Mouse (Mus musculus) thymus, postnatal 14 days (tissue): ENCODE measurements around the gene Anapc11.
A peak's percentile ranks its signal among the peaks of the same experiment; 100 is the strongest.
"Not testable (repeated sequence)": the region's sequence is repeated elsewhere in the genome, so short reads cannot be mapped to it uniquely, and the experiment has no call there.

Source experiments
- DNase-seq: peaks from one replicate; pipeline ENCODE4 v3.0.0; 2021

The Anapc11 gene

DNA sequence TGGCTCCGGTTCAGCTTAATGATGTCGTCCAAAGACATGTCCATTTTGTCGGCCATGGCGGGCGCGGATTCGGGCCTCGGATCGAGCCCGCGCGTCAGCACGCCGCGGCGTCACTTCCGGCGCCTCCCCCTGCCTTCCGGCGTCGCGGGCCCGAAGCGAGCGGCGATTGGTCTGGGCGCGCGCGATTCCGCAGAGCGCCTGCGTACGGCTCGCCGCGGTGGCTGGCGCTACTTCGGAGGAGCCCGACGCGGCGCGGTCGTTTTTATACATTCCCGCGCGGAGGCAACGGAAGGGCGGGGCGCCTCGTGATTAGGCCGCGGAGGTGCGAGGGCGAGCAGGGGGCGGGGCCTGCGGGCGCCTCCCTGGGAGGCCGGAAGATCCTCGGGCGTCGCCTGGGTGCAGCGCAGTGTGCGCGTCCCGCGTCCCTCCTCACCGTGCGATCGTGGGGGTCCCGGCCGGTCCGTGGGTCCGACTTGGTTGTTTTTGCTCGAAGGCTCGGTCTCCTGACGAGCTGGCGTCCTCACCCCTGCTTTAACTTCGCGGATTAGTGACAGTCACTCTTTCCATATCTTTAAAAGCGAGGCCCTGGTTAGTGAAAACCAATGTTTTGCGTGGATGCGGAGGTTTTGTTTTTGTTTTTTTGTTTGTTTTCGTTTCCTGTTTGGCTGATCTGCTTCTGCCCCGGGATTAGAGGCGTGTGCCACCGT lies at the start of gene Anapc11, which contains the start of gene Alyref:
Gene Anapc11, plus strand, starts transcription at position 139 of the 707 bp plus-strand sequence.
Gene Alyref, minus strand, starts transcription at position 83 of the 707 bp plus-strand sequence.
- peak; percentile 97 for DNase-seq

DNA sequence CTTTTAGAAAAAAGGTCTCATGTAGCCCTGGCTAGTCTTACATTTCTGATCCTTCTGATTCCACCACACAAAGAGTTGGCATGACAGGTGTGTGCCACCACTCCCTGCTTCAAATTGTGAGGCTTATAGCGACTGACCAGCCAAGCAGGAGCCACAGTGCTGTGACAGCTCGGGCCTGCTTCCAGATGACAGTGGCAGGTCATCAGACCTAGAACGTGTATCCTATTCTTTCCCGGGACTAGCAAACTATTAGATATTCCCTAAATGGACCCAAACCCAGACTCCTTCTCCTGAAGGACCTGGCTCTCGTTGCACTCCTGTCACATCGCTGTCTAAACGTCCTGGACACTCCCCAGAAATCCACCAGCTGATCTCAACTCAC lies 49.4 kb upstream of the Anapc11 start:
- no peak for DNase-seq

DNA sequence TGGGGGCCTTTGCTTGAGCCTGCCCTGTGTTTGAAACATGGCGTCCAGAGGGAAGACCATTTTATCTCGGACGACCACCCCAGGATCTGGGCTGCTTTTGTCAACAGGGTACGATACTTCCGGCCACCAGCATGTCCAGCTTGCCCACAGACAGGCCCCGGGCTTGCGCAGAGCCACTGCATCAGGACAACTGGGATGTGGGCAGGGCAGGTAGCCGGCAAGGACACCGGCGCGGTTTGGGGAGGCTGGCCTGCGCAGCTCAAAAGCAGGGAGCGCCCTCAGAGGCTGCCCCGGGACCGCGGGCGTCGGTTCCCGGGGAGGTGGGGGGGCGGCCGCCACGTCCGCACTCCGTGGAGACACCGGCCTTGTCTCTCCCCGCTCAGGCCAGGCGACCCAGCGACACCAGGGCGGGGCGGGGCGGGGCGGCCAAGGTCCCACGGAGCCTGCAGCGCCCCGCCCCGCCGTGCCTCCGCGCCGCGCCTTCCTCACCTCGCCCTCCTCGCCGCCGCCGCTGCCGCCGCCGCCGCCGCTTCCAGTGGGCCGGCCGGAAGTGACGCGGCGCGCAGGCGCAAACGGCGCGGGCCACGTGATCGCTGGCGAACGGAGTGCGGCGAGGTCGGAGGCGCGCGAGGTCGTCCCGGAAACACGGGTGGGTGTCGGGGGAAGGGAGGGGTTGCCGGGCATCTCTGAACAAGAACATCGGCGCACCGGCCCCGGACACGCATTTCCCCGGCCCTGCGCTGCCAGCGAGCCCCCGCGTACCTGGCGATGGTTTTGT lies 48.9 kb upstream of the Anapc11 start, which contains the start of gene Mcrip1:
Gene Mcrip1, minus strand, starts transcription at position 560 of the 778 bp plus-strand sequence.
- peak; percentile 98 for DNase-seq

DNA sequence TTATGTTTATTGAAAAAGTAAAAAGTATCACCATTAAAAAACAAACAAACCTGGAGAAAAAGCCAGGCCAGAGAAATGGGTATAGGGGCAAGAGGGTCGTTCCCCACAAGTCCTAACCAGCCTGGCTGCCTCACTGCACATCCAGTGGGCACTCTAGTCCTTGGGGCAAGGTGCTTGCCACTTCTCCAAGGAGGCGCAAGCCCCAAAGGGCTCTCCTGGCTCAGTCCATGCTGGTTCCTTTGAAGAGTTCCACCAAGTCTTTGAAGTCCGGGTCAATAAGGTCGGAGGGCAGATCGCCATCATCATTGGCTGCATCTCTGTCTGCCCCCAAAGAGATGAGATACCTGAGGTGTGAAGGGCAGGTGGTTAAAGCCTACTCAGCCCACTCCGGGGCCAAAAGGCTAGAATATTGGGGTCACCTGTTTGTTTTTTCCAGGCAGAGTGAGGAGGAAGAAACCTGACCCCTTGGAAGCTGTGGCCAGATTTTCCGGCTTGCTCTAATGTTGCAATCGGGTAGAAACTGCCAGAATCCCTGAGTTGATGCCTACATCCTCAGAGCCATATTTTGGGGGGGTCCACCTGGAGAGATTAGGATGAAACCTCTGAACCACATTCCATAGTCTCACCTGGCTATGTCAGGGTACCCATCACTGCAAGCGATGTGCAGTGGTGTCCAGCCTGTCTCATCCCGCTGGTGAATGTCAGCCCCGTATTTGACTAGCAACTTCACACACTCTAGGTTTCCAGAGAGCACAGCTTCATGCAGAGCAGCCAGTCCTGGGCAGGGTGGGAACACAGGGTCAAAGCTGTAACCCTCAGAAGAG lies 48.0 kb upstream of the Anapc11 start:
- DNase-seq, result no peak

DNA sequence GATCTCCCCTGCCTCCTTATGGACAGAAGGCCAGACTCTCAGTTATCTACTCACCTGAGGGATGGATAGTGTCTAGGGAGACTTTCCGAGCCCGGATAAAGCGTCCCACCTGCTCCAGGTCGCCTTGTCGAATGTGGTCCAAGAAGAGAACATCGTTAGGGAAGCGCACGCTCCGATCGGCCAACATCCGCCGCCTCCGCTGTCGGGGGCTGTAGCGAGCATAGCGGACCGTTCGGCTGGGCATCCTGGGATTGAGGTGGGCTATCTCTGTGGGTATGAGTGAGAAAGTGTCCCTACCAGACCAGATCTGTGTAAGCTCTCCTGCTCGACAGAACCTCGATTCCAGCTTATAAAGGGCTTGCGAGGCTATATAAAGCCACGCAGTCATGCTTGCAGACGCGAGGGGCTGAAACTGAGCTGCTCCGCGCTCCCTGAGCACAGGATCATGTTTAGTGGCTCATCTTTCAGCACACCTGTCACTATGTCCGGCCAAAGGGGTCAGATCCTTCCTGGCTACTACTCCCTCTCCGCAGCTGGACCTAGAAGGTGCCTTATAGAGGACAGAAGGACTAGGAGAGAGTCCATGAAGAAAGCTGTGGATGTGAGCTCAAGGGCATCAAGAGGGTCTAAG lies 47.3 kb upstream of the Anapc11 start, which contains the start of gene Ppp1r27:
Gene Ppp1r27, minus strand, starts transcription at position 323 of the 631 bp plus-strand sequence.
- DNase-seq, result no peak

DNA sequence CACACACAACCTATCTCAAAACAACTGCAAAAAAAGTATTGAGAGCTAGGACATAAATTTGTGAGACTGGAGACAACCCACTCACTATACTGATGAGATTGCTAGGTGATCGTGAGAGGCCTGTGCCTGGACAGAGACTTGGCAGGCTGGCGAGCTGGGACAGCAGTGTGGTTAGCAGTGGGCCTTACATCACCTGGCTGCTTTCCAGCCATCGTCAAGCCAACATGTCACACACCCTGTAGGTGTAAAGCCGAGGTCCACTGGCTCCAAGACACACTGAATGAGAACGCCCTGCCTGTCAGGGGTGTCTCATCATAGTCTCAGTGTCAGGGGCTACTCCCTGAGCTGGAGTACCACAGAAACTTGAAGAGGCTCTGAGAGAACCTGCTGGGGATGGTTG lies 45.5 kb upstream of the Anapc11 start:
- no peak for DNase-seq

DNA sequence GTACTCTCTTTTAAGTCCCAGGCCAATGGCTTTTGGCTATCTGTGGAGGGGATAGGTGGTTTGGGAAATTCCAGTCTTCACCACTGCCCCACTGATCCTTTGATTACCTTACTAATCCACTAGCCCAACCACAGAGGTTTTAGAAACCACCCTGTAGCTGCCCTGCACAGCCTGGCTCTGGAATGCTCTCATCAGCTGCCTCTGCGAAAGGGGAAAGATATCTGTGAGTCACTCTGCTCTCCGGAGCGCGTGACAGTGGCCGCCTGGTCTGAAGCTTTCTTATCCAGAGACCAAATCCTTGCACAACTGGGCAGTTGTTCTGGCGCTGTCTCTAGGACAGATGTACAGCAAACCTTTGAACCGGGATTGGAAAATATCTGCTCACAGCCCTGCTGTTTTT lies 43.4 kb upstream of the Anapc11 start:
- no peak for DNase-seq

DNA sequence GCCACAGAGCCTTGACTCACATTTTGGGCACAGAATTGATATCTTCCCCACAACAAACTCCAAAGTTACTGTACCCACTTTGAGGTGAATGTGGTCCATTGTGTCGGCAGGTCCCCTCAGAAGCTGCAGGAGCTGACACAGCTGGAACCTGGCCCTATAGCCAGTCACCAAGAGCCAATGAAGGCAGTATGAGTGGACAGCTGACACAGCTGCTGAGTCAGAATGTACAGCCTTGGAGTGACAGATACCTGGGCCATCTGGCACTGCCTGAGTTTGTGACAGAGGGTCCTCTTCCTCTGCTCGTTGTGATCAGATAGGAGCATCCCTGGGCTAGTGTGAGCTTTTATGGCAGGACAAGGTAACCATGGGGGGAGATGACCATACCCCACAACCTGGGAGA lies 43.0 kb upstream of the Anapc11 start:
- no peak for DNase-seq

DNA sequence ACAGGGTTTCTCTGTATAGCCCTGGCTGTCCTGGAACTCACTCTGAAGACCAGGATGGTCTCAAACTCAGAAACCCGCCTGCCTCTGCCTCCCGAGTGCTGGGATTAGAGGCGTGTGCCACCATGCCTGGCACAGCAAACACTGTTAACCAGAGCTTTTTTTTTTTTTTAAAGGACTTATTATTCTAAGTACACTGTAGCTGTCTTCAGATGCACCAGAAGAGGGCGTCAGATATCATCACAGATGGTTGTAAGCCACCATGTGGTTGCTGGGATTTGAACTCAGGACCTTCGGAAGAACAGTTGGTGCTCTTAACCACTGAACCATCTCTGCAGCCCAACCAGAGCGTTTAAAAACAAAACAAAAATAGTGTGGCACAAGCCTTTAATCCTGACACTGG lies 39.4 kb upstream of the Anapc11 start:
- not testable (repeated sequence) for DNase-seq

DNA sequence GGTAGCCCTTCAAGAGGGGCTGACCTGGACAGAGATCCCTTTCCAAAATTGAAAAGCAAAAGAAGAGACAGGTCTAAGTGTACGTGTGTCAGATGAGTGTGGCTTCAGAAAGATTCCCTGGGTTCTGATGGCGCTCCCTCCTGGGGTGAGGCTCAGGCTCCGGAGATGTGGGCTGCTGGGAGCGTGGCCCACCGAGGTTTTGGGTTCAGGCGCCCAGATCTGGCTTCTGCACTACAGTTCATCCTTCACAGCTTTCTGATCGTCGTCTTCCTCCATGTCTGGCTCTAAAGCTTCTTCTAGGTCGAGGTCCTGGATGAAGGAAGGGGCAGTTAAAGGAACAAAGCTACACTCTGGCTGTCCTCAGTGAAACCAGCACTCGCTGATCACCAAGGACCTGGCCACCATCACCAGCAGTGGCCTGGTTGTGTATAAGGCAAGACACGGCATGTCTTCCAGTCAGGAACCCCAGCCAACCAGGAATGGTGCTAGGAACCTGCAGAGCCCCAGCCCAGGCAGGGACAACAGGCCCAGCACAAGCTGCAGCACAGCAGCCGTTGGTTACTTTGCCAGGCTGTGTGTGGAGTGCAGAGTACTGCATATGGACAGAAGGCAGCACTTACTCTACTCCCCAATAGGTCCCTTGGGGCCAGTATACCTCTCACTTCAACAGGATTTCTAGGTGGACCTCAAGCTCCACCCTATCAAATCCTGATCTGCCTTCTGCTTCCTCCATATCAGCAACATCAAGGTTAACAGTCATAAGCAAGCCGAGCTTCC lies 37.1 kb upstream of the Anapc11 start:
- no peak for DNase-seq

DNA sequence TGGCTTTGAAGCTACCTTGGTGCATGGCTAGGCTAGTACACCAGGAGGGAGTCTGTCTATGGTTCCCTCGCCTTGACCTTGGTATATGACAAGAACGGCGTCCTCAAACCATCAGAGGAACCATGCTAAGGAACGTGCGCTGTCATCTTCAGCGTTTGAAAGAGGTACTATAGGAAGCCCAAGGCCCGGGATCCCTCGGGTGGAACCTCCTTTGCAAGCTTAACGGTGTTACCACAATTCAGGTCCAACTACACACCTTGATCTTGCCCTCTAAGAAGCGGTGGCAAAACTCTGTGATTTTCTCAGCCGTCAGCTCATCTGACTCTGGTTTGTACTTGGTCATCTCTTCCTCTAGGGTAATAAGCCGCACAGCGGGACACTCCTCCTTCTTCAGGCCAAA lies 35.3 kb upstream of the Anapc11 start:
- no peak for DNase-seq

DNA sequence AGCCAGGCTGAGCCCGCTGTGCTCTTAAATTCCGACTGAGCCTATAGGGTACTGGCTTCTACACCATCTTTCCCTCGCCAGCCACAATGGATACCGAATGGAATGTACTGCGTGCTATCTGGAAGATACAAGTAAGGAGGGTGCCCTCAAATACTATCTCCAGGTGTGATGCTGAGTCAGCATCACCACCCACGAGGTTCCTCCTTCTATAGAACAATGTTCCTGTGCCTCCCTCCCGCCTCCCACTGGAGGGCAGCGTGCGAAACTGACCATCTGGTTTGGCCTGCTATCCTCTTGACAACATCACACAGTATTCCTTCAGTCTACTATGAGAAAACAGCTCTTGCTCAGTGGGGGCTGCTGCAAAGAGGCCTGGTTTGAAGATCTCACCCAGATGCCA lies 33.1 kb upstream of the Anapc11 start:
- no peak for DNase-seq

DNA sequence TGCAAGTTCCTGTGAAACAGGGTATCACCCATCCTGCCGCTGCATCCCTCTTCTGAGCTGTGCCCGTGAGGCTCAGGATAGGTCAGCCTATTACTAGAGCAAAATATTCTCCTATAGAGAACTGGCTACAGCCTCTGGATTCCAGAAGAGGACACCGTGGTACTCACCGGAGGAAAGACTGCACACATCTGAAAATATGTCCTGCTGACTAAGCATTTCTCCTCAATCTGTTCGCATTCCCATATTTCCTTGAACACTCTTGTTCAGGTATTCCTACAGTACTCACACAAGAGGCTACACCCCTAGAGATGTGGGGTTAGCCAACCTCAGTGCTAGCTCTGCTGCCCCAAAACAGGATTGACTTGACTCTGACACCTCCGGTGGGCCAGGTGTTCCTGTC lies 29.9 kb upstream of the Anapc11 start:
- DNase-seq, result no peak

DNA sequence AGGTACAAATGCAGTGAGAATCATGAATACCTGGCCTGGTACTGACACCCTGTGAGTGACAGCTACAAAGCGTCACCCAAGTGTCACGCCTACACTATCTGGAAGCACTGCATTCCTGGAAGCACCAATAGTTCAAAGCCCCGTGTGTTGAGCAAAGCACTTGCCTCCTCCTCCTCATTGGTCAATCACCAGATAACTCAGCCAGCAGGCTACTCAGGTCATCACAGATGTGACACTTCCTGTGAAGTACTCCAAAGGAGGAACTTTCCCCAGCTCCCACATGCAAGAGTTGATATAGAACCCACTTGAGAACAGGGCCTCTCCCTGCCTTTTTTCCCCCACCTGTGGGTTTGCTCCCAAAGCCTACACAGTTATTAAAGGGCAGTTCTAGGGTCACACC lies 27.1 kb upstream of the Anapc11 start:
- no peak for DNase-seq

DNA sequence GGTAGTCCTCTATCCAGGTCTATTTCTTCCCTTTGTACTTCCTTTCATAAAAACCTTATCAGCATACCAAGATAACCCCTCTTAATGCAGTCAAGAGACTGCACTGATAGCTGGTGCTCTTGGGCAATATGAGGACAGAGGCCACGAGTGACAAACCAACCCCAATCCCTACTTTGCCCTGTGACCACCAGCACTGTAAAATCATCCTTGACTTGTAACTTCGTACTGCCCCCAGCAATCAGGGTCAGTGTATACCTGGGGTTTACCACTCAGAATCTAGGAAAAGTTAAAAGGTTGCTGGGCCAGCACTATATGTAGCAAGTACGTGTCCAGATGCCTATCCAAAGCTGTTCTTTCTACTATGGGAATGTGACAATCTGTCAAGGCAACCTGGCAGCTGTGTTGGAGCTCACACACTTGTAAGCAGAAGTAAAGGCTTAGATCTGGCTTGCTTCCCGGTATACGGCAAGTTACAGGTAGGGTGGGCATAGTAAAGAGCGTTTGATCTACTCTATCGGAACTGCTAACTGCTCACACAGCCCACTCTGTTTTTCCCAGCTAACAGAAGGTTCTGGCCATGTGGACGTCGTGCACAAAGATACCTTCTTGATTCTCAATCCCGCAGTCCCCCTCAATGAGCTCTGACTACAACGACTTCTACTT lies 26.3 kb upstream of the Anapc11 start:
- no peak for DNase-seq

DNA sequence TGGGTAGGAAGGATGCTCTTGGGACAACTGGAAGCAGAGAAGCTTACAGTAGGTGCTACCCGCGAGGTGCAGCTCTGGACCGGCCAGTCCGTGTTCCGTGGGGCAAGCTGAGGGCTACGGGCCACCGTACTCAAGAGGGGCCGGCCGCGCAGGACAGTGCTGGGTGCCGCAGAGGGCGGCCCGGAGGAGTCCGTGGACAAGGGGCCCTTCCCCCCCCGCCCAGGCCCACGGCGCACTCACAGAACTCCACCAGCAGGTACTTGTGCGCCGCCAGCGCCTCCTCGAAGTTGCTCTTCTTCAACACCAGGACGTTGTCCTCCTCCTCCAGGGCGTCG lies 25.8 kb upstream of the Anapc11 start:
- no peak for DNase-seq

DNA sequence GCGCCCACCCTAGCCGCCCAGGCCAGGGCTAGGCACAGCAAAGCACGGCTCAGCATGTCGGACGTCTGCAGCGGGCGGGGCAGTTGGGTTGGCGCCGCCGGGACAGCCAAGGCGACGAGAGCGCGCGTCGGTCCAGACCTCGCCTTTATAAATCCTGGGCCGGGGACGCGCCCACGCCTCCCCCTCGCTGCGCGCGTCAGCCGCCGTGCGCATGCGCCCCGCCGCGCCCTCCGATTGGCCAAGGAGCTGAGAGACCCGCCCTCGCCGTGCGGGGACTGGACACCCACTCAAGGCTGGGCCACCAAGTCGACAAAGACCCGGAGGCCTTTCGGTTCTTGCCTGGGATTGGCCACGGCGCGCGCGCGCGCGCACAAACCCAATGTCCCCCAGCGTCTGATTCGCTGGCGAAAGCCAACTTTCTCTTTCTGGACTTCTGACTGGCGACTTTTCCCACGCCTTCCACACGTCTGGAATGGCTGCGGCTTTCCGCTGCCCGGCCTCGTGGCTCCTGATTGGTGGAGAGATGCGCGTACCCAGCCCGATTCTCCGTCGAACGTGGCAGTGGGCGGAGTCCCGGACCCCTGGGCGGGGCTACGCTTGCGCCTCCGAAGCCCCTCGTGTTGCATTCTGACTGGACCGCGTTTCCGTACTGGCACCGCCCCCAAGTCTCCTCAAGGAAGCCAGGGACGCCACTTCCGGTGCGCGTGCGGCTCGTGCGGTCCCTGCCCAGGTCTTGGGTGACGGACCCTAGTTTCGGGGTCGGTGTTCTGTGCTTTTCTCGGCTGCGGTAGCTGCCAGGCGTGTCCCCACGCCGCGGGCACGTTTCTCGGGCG lies 25.3 kb upstream of the Anapc11 start, which contains the start of gene P4hb:
Gene P4hb, minus strand, starts transcription at position 502 of the 833 bp plus-strand sequence.
- peak; percentile 99 for DNase-seq

DNA sequence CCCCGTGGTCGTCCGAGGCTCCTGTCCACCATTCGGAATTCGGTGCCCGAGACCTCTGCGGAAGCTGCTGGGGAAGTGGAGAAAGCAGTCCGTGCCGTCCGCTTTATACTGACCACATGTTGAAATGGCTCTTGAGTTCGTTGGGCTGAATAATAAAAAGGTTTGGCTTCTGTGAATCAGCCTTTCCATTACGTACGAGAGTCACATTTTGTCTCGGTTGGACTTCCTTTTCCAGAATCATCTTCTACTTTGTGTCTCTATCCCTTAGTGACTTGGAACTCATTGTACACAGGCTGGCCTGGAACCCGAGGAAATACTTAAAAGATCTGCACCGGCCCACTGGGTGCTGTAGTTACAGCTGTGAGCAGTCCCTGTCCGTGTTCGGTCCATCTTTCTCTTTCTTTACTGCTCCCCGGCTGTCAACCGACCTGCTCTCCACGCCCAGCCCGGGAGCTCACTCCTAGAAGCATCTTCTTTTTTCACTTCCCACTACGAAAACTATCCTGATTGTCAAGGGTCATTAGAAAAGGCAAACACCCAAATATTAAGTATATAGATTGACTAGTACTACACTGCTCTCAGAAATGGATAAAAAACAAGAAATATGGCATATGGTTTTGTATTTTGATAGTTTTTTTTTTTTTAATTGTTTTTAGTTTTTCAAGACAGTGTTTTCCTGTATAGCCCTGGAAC lies 24.5 kb upstream of the Anapc11 start:
- no peak for DNase-seq

DNA sequence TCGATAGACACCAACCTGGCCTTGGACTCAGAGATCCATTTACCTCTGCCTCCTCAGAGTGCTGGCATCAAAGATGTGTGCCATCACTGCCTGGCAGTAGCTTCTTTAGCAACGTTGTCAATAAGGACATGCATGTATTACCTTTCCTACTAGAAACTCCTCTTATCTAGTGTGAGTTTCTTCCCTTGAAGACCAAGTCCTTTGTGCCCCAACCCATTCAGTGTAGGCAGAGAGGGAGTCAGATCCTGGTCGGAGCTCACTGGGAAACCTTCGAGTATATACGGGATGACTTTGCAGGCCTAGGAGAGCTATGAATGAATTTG lies 24.0 kb upstream of the Anapc11 start:
- no peak for DNase-seq

DNA sequence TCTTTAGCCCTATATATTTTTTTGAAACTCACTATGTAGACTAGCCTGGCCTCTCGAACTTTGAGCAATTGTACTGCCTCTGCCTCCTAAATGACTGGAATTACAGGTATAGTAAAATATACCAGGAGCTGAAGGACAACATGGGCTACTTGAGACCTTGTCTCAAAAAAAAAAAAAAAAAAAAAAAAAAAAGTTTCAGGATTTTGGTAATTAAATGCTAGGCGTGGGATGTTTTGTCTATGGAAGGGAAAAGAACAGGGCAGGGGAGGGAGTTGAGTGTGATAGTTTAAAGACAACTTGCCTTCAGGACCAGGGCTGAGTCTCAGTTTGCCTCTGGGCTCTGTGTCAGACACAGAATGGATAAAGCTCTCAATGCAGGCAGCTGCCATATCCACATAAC lies 23.2 kb upstream of the Anapc11 start:
- DNase-seq, result no peak
